10 mouse cellular contexts compared by ENCODE assay signal in the genomic region with DNA sequence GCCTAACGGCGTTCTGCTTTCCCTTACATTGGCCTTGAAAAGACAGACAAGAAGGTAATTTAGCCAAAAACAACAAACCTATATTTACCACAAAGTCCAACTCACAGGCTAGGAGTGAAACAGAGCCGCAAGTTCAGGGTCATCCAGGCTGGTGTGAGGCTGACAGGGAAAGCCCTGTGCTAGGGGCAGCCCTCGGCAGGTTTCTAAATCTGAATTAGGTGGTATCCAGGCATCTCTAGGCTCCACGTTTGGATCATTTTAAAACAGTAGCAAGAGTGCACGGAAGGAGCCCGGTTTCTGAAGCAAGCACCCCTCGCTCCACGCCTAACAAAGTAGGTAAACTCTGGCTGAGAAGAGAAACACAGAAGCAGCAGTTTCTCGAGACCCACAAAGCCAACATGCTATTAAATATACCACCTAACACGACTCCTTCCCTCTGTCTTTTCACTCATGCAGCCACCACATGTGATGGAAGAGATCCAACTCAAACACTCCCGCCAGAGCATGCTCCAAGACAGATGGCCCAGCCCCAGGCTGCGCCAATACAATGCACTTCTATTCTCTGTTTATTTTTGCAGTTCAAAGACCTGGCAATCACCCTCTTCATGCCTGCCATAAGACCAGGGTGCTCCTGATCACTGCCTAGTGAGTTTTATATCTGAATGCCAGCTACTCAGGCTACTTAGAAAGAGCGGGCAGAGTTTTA.
DNase-seq lines count a peak whose midpoint lies in the region; ATAC-seq and TF ChIP-seq lines count a peak whose summit lies in the region.
"Had no signal": no experiment of that assay in that cellular context is flagged by ENCODE, and none has a peak within 500 bp of the region (broad histone marks: within the 10 kb centered on the region; RNA-seq: fewer than 3 reads in every experiment).

No protein-coding gene starts in this region.

- H3K9me3 ChIP-seq in limb, embryonic 12.5 days: no peaks in the 10 kb centered on the region
- H3K9me3 ChIP-seq in limb, embryonic 10.5 days (replicated peaks): no peaks in the 10 kb centered on the region
- no peaks in the 10 kb centered on the region for H3K9me3 ChIP-seq in hindbrain, embryonic 11.5 days (ENCODE audit: control insufficient read depth, low read length)
- H3K9me3 ChIP-seq in neural tube, embryonic 13.5 days: no peaks in the 10 kb centered on the region
- H3K9me3 ChIP-seq in liver, postnatal 0 days (ENCODE audit: low read length): no peaks in the 10 kb centered on the region

- H3K27ac ChIP-seq in limb, embryonic 12.5 days: 0 out of 2 replicates have a peak overlapping the region, but pooled peaks have one; percentile 60
- H3K27ac ChIP-seq in limb, embryonic 10.5 days: no peak overlapping the region
- no peak overlapping the region for H3K27ac ChIP-seq in hindbrain, embryonic 11.5 days (ENCODE audit: low read depth, low read length)
- no peak overlapping the region for H3K27ac ChIP-seq in neural tube, embryonic 13.5 days (replicated peaks)
- no peak overlapping the region for H3K27ac ChIP-seq in liver, postnatal 0 days (ENCODE audit: low read depth)
- H3K27ac ChIP-seq: liver, embryonic 14.5 days had no signal

- no peak; the same call in 1 of the 2 replicates for ATAC-seq in limb, embryonic 12.5 days (ENCODE audit: insufficient number of reproducible peaks, insufficient read depth, low FRiP score, low TSS enrichment, low read depth)
- no peak for ATAC-seq in hindbrain, embryonic 11.5 days (ENCODE audit: low FRiP score)
- ATAC-seq in neural tube, embryonic 13.5 days (ENCODE audit: low read depth): 0 out of 2 replicates have a peak, but pooled peaks have one; percentile 36
- no peak for ATAC-seq in liver, postnatal 0 days

- TF ChIP-seq EP300 in liver, postnatal 0 days (IDR thresholded peaks at IDR 0.05; ENCODE audit: low read depth): no peak

- no peaks in the 10 kb centered on the region for H3K27me3 ChIP-seq in limb, embryonic 12.5 days
- no peaks in the 10 kb centered on the region for H3K27me3 ChIP-seq in limb, embryonic 10.5 days (ENCODE audit: low read depth, poor library complexity, severe bottlenecking)
- H3K27me3 ChIP-seq in hindbrain, embryonic 11.5 days (ENCODE audit: control insufficient read depth, insufficient read depth, low read length): no peaks in the 10 kb centered on the region
- no peaks in the 10 kb centered on the region for H3K27me3 ChIP-seq in neural tube, embryonic 13.5 days
- no peaks in the 10 kb centered on the region for H3K27me3 ChIP-seq in liver, postnatal 0 days (ENCODE audit: insufficient read depth, low read length)

- peak; percentile 27 to 31 for DNase-seq in cerebellum, postnatal 25 days
- no peak for DNase-seq in cerebellum, adult 11-12 months
- DNase-seq in limb, embryonic 10.5 days (ENCODE audit: low spot score): no peak
- peak; percentile 17 for DNase-seq in hindbrain, embryonic 11.5 days (ENCODE audit: low spot score)
- DNase-seq in spleen, postnatal 10 days (ENCODE audit: low spot score in 2 of 2): no peak
- DNase-seq in liver, postnatal 0 days: no peak
- DNase-seq: spleen, adult 18-20 months had no signal

- 0 out of 2 replicates have a peak overlapping the region, but pooled peaks have one; percentile 16 for H3K4me2 ChIP-seq in limb, embryonic 12.5 days
- no peak overlapping the region for H3K4me2 ChIP-seq in hindbrain, embryonic 11.5 days (replicated peaks; ENCODE audit: low read depth, low read length)
- no peak overlapping the region for H3K4me2 ChIP-seq in neural tube, embryonic 13.5 days
- H3K4me2 ChIP-seq in liver, postnatal 0 days (ENCODE audit: low read depth, low read length): no peak overlapping the region

- H3K9ac ChIP-seq in limb, embryonic 12.5 days (replicated peaks): no peak overlapping the region
- H3K9ac ChIP-seq in hindbrain, embryonic 11.5 days (ENCODE audit: low read depth, low read length): no peak overlapping the region
- no peak overlapping the region for H3K9ac ChIP-seq in neural tube, embryonic 13.5 days
- H3K9ac ChIP-seq in liver, postnatal 0 days (replicated peaks): no peak overlapping the region
- H3K9ac ChIP-seq: liver, embryonic 14.5 days had no signal

- H3K36me3 ChIP-seq in limb, embryonic 12.5 days: no peaks in the 10 kb centered on the region
- H3K36me3 ChIP-seq in limb, embryonic 10.5 days: no peaks in the 10 kb centered on the region
- no peaks in the 10 kb centered on the region for H3K36me3 ChIP-seq in hindbrain, embryonic 11.5 days (ENCODE audit: control insufficient read depth, insufficient read depth, low read length)
- no peaks in the 10 kb centered on the region for H3K36me3 ChIP-seq in neural tube, embryonic 13.5 days
- no peaks in the 10 kb centered on the region for H3K36me3 ChIP-seq in liver, postnatal 0 days (replicated peaks; ENCODE audit: insufficient read depth, low read length)

- 58% methylated on average over 14 of the region's 14 CpGs for WGBS in limb, embryonic 12.5 days
- WGBS in limb, embryonic 10.5 days: 85% methylated on average over 14 of the region's 14 CpGs
- 71% methylated on average over 14 of the region's 14 CpGs for WGBS in hindbrain, embryonic 11.5 days
- 65% methylated on average over 14 of the region's 14 CpGs for WGBS in neural tube, embryonic 13.5 days
- WGBS in liver, postnatal 0 days (ENCODE audit: insufficient replicate concordance): 76% methylated on average over 14 of the region's 14 CpGs

- no peaks in the 10 kb centered on the region; the same call in 1 of the 2 replicates for H3K4me1 ChIP-seq in limb, embryonic 12.5 days (replicated peaks)
- 0 out of 2 replicates have a peak, but pooled peaks cover 3% of the 10 kb centered on the region for H3K4me1 ChIP-seq in limb, embryonic 10.5 days
- no peaks in the 10 kb centered on the region for H3K4me1 ChIP-seq in hindbrain, embryonic 11.5 days (replicated peaks; ENCODE audit: control insufficient read depth, insufficient read depth, low read length)
- peaks cover 7% of the 10 kb centered on the region; the same call in 1 of the 2 replicates for H3K4me1 ChIP-seq in neural tube, embryonic 13.5 days (replicated peaks)
- H3K4me1 ChIP-seq in liver, postnatal 0 days (ENCODE audit: insufficient read depth): no peaks in the 10 kb centered on the region

- H3K4me3 ChIP-seq in limb, embryonic 12.5 days (replicated peaks): no peak overlapping the region
- no peak overlapping the region for H3K4me3 ChIP-seq in limb, embryonic 10.5 days
- no peak overlapping the region for H3K4me3 ChIP-seq in hindbrain, embryonic 11.5 days (ENCODE audit: low read depth, low read length)
- no peak overlapping the region for H3K4me3 ChIP-seq in neural tube, embryonic 13.5 days
- H3K4me3 ChIP-seq in liver, postnatal 0 days (ENCODE audit: low read depth, low read length): no peak overlapping the region

- no peak for TF ChIP-seq CTCF in liver, postnatal 0 days (IDR thresholded peaks at IDR 0.05; ENCODE audit: low read depth)

Comparison
In these comparisons a context has a peak if more than half of its experiments do, and no peak if none do; other contexts are left out.
1. DNase-seq: peak in cerebellum, postnatal 25 days (2 of 2) and hindbrain, embryonic 11.5 days (single experiment); none in cerebellum, adult 11-12 months (single experiment), limb, embryonic 10.5 days (single experiment), spleen, postnatal 10 days (0 of 2) and liver, postnatal 0 days (single experiment).